Mouse (Mus musculus) liver, adult (tissue): ENCODE measurements around the gene Dync1h1.
A peak's percentile ranks its signal among the peaks of the same experiment; 100 is the strongest.

ENCODE experiments used
- GATA4 ChIP-seq: IDR thresholded peaks from 2 replicates; pipeline ENCODE4 v1.6.1; 2014; ENCODE audit warnings: mild to moderate bottlenecking, low read length; ENCODE audit not compliant: insufficient replicate concordance

Dync1h1 gene

GRCm38 (mm10) chr12:110674243-110674642 lies 73.0 kb downstream of the Dync1h1 start:
- TF ChIP-seq GATA4: no peak

GRCm38 (mm10) chr12:110681191-110681590 lies 79.9 kb downstream of the Dync1h1 start:
- TF ChIP-seq GATA4: no peak

DNA sequence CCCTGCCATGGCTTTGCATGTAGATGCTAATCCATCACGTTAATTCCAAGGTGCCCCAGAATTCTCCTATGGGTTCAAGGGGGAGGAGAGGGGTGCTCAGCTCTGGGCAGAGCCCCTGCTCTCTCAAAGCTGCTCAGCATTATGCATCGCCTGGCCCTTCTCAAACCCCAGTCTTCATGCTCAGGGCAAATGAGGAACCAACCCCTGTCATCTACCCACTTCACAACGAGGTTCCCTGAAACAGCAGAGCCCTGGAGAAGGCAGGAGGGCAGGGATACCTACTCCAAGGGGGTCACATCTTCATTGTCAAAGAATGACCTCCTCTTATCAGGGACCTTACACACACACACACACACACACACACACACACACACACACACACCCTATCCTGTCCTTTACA lies 80.6 kb downstream of the Dync1h1 start:
- no peak for TF ChIP-seq GATA4

- TF ChIP-seq GATA4: no peak
Observed at GRCm38 (mm10) chr12:110682561-110683299, 81.5 kb downstream of the Dync1h1 start, which contains the start of gene 1700001K19Rik. Gene 1700001K19Rik (minus strand): TSS chr12:110682619.

- no peak for TF ChIP-seq GATA4
Observed at GRCm38 (mm10) chr12:110683580-110683979, 82.3 kb downstream of the Dync1h1 start.

DNA sequence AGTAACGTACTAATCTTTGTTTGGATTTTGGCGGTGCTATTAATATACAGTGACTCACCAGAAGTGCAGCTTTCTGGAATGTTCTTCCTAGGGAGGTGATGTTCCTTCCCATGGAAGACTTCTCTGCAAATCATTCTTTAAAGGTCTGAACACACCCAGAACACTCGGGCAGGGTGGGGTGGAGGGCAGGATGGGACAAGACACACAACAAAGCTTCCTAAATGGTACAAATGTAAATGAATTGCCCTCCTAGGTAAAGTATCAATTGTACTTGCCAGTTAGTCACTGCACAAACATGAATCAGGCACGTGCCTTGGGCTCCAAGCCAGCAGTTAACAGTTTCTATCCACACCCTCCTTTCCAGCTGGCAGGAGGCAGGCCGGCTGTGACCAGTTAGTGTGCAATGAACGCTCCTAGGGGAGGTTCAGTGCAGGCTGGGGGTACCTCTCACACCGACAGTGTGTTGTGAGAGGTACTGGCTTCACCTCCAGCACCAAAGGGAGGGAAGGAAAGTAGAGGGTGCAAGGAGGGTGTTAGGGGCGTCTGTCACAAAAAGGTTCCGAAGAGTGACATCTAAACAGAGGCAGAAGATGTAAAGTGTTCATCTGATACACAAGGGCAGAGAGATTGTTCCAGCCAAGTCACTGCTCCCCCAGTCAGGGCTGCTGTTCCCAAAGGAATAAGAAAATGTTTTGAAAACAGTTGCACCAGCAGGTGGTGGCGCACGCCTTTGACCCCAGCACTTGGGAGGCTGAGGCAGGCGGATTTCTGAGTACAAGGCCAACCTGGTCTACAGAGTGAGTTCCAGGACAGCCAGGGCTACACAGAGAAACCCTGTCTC lies 86.9 kb downstream of the Dync1h1 start:
- TF ChIP-seq GATA4: no peak

DNA sequence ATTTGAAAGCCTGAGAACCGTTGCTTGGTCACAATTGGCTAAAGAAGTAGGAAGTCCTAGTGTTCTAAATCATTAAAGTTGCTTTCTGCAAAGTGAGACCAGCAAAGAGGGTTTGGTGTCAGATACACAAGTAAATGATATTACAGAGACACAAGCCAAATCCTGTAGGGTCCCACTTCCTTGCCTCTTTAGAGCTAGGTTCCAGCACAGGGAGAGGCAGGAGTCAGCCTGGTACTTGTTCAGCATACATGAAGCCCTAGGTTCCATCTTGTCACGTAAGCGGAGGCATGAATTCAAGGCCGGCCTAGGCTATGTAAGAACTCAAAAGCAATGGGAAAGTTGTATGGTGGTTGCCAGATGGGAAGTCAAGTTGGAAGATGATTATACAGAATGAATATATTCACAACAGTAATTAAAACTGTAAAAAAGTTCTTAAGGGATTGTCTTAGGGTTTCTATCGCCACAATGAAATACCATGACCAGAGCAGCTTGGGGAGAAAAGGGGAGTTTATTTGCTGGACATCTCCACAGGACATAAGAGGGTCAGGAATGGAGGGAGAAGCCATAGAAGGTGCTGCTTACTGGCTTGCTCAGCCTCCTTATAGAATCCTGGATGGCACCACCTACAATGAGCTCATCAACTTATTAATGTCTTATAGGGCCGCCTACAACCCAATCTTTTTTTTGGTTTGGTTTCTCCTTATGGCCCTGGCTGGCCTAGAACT lies 88.8 kb downstream of the Dync1h1 start:
- TF ChIP-seq GATA4: no peak

DNA sequence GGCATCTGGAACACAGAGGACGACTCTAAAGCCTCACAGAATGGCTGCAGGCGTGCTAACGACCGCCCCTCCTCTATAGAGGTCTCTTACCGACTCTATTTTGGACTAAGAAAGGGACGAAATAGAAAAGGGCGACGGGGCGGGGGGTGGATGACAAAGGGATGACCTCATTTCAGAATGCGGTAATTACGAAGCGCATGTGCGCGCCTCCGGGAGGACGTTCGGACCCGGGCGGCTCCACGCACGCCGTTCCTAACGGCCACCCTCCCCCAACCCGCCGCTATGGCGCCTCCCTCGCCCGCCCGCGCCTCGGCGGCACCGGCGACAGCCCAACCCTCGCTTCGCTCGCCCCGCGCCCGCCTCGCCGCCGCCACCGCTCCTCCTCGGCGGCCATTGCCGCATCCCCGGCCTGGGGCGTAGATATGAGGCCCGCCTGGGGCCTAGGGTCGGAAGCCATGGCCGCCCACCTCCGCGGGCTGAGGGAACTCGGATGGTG lies 94.5 kb downstream of the Dync1h1 start:
- TF ChIP-seq GATA4: 0 out of 2 replicates have a peak, but pooled peaks have one; percentile 22

DNA sequence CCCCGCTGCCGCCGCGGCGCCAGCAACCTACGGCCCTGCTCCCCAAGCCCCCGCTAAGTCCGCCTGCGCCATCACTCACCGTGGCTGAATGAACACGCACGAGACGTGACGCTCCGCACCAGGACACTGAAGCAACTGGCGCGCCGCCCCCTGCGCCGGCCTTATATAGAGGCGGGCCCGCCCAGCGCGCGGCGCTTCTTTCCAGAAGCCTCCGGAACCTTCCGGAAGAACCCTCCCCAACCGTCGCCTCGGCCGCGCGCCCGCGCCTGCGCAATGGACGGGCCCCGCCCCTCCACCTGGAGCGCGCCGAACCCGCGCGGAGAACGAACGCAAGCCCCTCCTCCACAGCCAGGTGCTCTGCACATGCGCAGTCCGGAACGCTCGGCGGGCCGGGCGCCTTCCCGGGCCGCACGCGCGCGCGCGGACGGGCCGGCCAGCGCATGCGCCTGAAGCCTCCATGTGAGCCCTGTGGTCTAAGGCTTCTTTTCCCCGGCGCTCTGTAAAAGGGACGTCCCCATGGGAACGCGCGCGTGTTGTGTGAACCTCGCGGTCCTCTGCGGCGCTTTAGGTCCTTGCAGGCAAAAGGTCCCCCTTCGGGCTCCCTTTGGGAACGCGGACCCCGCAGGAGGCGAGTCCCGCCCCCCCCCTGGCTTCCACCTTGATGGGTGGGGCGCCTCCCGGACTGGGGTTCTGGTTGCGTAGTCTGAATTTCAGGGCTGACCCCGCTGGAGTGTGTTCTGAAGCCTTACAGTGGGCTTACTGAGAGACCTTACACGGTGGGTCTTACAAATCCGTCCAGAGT lies 95.1 kb downstream of the Dync1h1 start:
- no peak; the same call in 1 of the 2 replicates for TF ChIP-seq GATA4

- no peak for TF ChIP-seq GATA4
Observed at GRCm38 (mm10) chr12:110696975-110697400, 95.7 kb downstream of the Dync1h1 start.

- no peak for TF ChIP-seq GATA4
Observed at GRCm38 (mm10) chr12:110697457-110697856, 96.2 kb downstream of the Dync1h1 start.

DNA sequence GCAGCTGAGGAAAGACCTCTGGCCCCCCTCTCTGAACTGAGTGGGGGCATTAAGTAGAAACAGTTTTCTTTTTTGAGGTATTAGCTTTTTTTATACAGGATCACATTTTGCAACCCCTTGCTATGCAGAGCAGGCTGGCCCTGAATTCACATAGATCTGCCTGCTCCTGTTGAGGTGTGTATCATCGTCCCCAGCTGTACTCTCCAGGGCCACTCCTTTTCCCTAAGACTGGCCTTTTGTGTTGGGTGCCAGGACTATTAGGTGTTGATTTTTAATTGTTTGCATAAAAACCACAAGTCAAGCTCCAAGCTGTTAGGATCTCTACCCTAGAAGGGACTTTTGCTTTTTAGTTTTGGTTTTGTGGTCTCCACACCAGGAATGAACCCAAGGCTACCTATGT lies 96.8 kb downstream of the Dync1h1 start:
- no peak for TF ChIP-seq GATA4

DNA sequence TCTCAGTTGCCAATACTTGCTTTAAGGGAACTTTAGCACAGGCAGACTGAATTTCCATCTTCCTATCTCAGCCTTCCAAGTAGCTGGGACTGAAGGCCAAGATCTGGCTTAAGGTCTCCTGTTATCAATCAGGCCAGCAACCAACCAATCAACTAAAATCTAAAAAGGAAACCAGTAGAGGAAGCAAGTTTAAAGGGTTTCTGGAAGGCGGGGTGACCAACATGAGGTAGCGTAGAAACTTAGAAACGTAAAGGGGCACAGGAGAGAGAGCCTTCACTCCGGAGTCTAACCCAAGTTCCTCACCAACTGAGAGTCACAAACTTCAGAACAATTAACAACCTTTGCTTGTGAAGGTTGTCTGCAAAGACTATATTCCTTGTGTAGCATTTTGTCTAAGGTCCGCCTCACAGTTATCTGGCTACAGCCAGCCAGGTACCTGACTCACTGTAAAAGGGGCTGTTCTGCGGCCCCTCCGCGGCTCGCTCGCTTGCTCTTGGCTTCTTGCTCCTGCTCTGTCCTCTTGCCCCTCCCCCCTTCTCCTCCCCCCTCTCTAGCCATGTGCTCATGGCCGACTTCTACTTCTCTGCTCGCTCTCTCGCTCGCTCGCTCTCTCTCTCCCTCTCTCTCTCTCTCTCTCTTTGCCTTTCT lies 97.4 kb downstream of the Dync1h1 start:
- TF ChIP-seq GATA4: no peak

DNA sequence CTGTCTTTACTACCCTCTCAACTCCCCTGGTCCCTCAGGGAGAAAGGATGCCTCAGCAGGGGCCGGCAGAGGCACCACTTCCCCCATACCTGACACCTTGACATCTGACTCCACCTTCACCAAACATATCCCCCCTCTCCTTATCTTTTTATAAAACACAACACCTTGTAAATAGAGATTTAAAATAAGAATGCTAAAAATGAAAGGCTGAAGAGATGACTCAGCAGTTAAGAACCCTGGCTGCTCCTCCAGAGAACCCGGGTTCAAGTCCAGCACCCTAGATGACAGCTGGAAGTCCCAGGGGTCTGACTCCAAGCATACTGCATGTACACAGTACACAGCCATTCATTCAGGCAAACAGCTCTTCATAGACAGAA lies 97.9 kb downstream of the Dync1h1 start:
- no peak for TF ChIP-seq GATA4
